Mouse (Mus musculus) embryonic facial prominence, embryonic 10.5 days (tissue): ENCODE measurements around the gene Apobr. TPM values are rescaled to one million over a fixed set of nuclear protein-coding genes. Genes with fewer than 3 reads are reported as not detected.
A peak's percentile ranks its signal among the peaks of the same experiment; 100 is the strongest.

Experiments
- DNase-seq: peaks from one replicate; pipeline ENCODE4 v3.0.0-alpha.2; 2017; ENCODE audit warnings: low spot score
- H3K27ac ChIP-seq: fragments of 300-500 bp; sonication (generic); replicated peaks from 2 replicates; pipeline ENCODE4 v1.5.1; 2016; ENCODE audit warnings: mild to moderate bottlenecking
- H3K27me3 ChIP-seq: fragments of 300-500 bp; sonication (generic); replicated peaks from 2 replicates; pipeline ENCODE4 v1.6.1; 2016; ENCODE audit warnings: low read depth, mild to moderate bottlenecking; ENCODE audit not compliant: poor library complexity, severe bottlenecking
- H3K36me3 ChIP-seq: fragments of 300-500 bp; sonication (generic); replicated peaks from 2 replicates; pipeline ENCODE4 v1.6.1; 2016; ENCODE audit warnings: mild to moderate bottlenecking, moderate library complexity
- H3K4me1 ChIP-seq: fragments of 300-500 bp; sonication (generic); 2 replicates; pipeline ENCODE4 v1.6.1; 2016
- H3K4me3 ChIP-seq: fragments of 300-500 bp; sonication (generic); 2 replicates; pipeline ENCODE4 v1.5.1; 2016; ENCODE audit warnings: mild to moderate bottlenecking, moderate library complexity
- H3K9me3 ChIP-seq: fragments of 300-500 bp; sonication (generic); 2 replicates; pipeline ENCODE4 v1.6.1; 2016; ENCODE audit warnings: mild to moderate bottlenecking
- WGBS: fragments of 180-500 bp; shearing (Covaris S2); methylation state at CpG from one replicate; pipeline ENCODE4 v1.1.7; 2016; 5-methylcytosine and 5-hydroxymethylcytosine counted together
- polyA plus RNA-seq: library from polyadenylated mRNA; unstranded; fragments of >200 nt; fragmentation: Nextera tagmentation; extraction: Ambion mirVana; gene quantifications from 2 replicates; pipeline ENCODE4 v1.2.1, GENCODE M21; 2016

The Apobr gene
- 0.29 and 0.41 TPM in 2 replicates for polyA plus RNA-seq

- Histone ChIP-seq H3K36me3 (no peaks in the 10 kb centered on the region), H3K4me1 (peaks cover 36% of the 10 kb centered on the region), H3K27me3 (peaks cover 45% of the 10 kb centered on the region), H3K27ac (peak within 1 kb of the TSS; percentile 91), H3K9me3 (no peaks in the 10 kb centered on the region), H3K4me3 (peak within 1 kb of the TSS; percentile 69)
- DNase-seq: no peak
- 75% methylated on average over 8 of the region's 8 CpGs for WGBS
Measured at GRCm38 (mm10) chr7:126584506-126584977, at the start of gene Apobr. TSS of gene Apobr (plus strand) at chr7:126584942.

GRCm38 (mm10) chr7:126535766-126536165 lies 49.0 kb upstream of the Apobr start:
- Histone ChIP-seq H3K36me3 (no peaks in the 10 kb centered on the region), H3K27ac (peak overlapping the region; percentile 59; the same call in 1 of the 2 replicates), H3K27me3 (peaks cover 30% of the 10 kb centered on the region), H3K4me3 (peak overlapping the region; percentile 62), H3K4me1 (peaks cover 6% of the 10 kb centered on the region), H3K9me3 (no peaks in the 10 kb centered on the region)
- 3% methylated on average over 28 of the region's 28 CpGs for WGBS
- peak; percentile 60 for DNase-seq

GRCm38 (mm10) chr7:126536466-126536865 lies 48.3 kb upstream of the Apobr start:
- no peak overlapping the region for H3K27ac ChIP-seq
- H3K4me1 ChIP-seq: peaks cover 6% of the 10 kb centered on the region
- peak overlapping the region; percentile 62 for H3K4me3 ChIP-seq
- H3K36me3 ChIP-seq: no peaks in the 10 kb centered on the region
- WGBS: 64% methylated on average over 9 of the region's 9 CpGs
- no peaks in the 10 kb centered on the region for H3K9me3 ChIP-seq
- DNase-seq: peak; percentile 19
- peaks cover 30% of the 10 kb centered on the region for H3K27me3 ChIP-seq

- Histone ChIP-seq H3K27me3 (peaks cover 30% of the 10 kb centered on the region), H3K4me1 (peaks cover 6% of the 10 kb centered on the region), H3K9me3 (no peaks in the 10 kb centered on the region), H3K36me3 (no peaks in the 10 kb centered on the region), H3K4me3 (no peak overlapping the region), H3K27ac (no peak overlapping the region)
- WGBS: 81% methylated on average over 5 of the region's 5 CpGs
- no peak for DNase-seq
Measured at GRCm38 (mm10) chr7:126537820-126538585, 46.7 kb upstream of the Apobr start.

- H3K4me3 ChIP-seq: no peak overlapping the region
- 80% methylated on average over 1 of the region's 1 CpGs for WGBS
- no peak overlapping the region for H3K27ac ChIP-seq
- peaks cover 31% of the 10 kb centered on the region for H3K36me3 ChIP-seq
- no peaks in the 10 kb centered on the region for H3K4me1 ChIP-seq
- peaks cover 6% of the 10 kb centered on the region for H3K27me3 ChIP-seq
- H3K9me3 ChIP-seq: no peaks in the 10 kb centered on the region
- no peak for DNase-seq
Measured at GRCm38 (mm10) chr7:126541661-126542060, 43.1 kb upstream of the Apobr start.

- Histone ChIP-seq H3K27ac (no peak overlapping the region), H3K4me1 (no peaks in the 10 kb centered on the region), H3K4me3 (no peak overlapping the region), H3K9me3 (no peaks in the 10 kb centered on the region), H3K36me3 (peaks cover 70% of the 10 kb centered on the region), H3K27me3 (no peaks in the 10 kb centered on the region)
- no peak for DNase-seq
- 97% methylated on average over 2 of the region's 2 CpGs for WGBS
Measured at GRCm38 (mm10) chr7:126545631-126546030, 39.1 kb upstream of the Apobr start.

- no peak overlapping the region for H3K27ac ChIP-seq
- 92% methylated on average over 1 of the region's 1 CpGs for WGBS
- H3K36me3 ChIP-seq: peaks cover 100% of the 10 kb centered on the region
- DNase-seq: no peak
- H3K27me3 ChIP-seq: no peaks in the 10 kb centered on the region
- H3K4me1 ChIP-seq: no peaks in the 10 kb centered on the region
- H3K4me3 ChIP-seq: no peak overlapping the region
- no peaks in the 10 kb centered on the region for H3K9me3 ChIP-seq
Measured at GRCm38 (mm10) chr7:126554796-126555195, 29.9 kb upstream of the Apobr start.

GRCm38 (mm10) chr7:126556635-126557034 lies 28.1 kb upstream of the Apobr start:
- WGBS: 95% methylated on average over 5 of the region's 5 CpGs
- no peak for DNase-seq
- Histone ChIP-seq H3K4me3 (no peak overlapping the region), H3K27me3 (no peaks in the 10 kb centered on the region), H3K9me3 (no peaks in the 10 kb centered on the region), H3K27ac (no peak overlapping the region), H3K36me3 (peaks cover 100% of the 10 kb centered on the region), H3K4me1 (no peaks in the 10 kb centered on the region)

- no peaks in the 10 kb centered on the region for H3K27me3 ChIP-seq
- H3K36me3 ChIP-seq: peaks cover 42% of the 10 kb centered on the region
- peaks cover 9% of the 10 kb centered on the region for H3K4me1 ChIP-seq
- H3K9me3 ChIP-seq: no peaks in the 10 kb centered on the region
- H3K27ac ChIP-seq: peak overlapping the region; percentile 85
- under 1% methylated on average over 28 of the region's 28 CpGs for WGBS
- no peak for DNase-seq
- peak overlapping the region; percentile 83 for H3K4me3 ChIP-seq
Measured at GRCm38 (mm10) chr7:126565693-126566092, 19.0 kb upstream of the Apobr start.

- Histone ChIP-seq H3K4me3 (peak within 1 kb of the TSS; percentile 83), H3K27ac (peak within 1 kb of the TSS; percentile 85), H3K9me3 (no peaks in the 10 kb centered on the region), H3K4me1 (peaks cover 9% of the 10 kb centered on the region), H3K27me3 (no peaks in the 10 kb centered on the region), H3K36me3 (peaks cover 36% of the 10 kb centered on the region)
- peak; percentile 90 for DNase-seq
- under 1% methylated on average over 46 of the region's 46 CpGs for whole genome bisulfite sequencing
Measured at GRCm38 (mm10) chr7:126566094-126566765, 18.5 kb upstream of the Apobr start, which contains the start of gene Eif3c. TSS of gene Eif3c (minus strand) at chr7:126566411.

GRCm38 (mm10) chr7:126576946-126577345 lies 7.8 kb upstream of the Apobr start:
- no peaks in the 10 kb centered on the region for H3K9me3 ChIP-seq
- 51% methylated on average over 8 of the region's 8 CpGs for WGBS

GRCm38 (mm10) chr7:126579172-126579571 lies 5.6 kb upstream of the Apobr start:
- peak; percentile 57 for DNase-seq
- 53% methylated on average over 8 of the region's 8 CpGs for WGBS
- Histone ChIP-seq H3K9me3 (no peaks in the 10 kb centered on the region), H3K27ac (no peak overlapping the region), H3K27me3 (no peaks in the 10 kb centered on the region), H3K36me3 (peaks cover 30% of the 10 kb centered on the region), H3K4me1 (peaks cover 20% of the 10 kb centered on the region), H3K4me3 (no peak overlapping the region)

More at GRCm38 (mm10) chr7:126576946-126577345, 7.8 kb upstream of the Apobr start:
- Histone ChIP-seq H3K4me1 (peaks cover 4% of the 10 kb centered on the region; the same call in 1 of the 2 replicates), H3K36me3 (peaks cover 48% of the 10 kb centered on the region), H3K27me3 (no peaks in the 10 kb centered on the region), H3K27ac (no peak overlapping the region), H3K4me3 (no peak overlapping the region)
- DNase-seq: peak; percentile 69
